Mouse (Mus musculus): ENCODE measurements around the gene Oaz2. TPM values are rescaled to one million over a fixed set of nuclear protein-coding genes. Genes with fewer than 3 reads are reported as not detected.

Gene Oaz2
- polyA plus RNA-seq, 1 experiment, result 52.7 TPM

DNA sequence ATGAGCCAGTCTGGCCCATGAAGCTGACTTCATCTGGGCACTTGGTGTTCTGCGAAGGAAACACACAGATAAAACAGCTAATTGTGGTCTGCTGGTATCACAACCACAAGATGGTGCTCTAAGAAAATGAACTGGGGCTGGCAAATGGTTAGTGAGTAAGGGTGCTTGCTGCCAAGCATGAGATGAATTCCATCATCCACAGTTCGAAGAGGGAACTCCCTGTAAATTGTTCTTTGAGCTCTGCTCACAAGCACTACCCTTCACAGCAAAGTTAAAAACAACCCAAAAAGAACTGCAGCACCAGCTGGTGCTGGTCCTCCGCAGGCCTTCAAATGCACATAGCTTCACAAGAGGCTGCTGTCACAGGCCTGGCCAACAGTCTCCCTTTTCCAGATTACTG lies 27.8 kb downstream of the Oaz2 start:
- Histone ChIP-seq H3K27ac (replicated peaks; ENCODE audit: low read depth, low read length) (no peak overlapping the region), H3K4me1 (ENCODE audit: control insufficient read depth, insufficient read depth, insufficient read length, low read length) (peaks cover 9% of the 10 kb centered on the region; the same call in 1 of the 2 replicates), H3K4me3 (ENCODE audit: insufficient read depth, low read depth, low read length) (no peak overlapping the region)

- no peak overlapping the region for H3K4me3 ChIP-seq (ENCODE audit: insufficient read depth, low read depth, low read length)
- peak overlapping the region; percentile 55 for H3K27ac ChIP-seq (replicated peaks; ENCODE audit: low read depth, low read length)
- H3K4me1 ChIP-seq (ENCODE audit: control insufficient read depth, insufficient read depth, insufficient read length, low read length), result peaks cover 9% of the 10 kb centered on the region; the same call in 1 of the 2 replicates
Measured at GRCm38 (mm10) chr9:65696337-65696736, 28.5 kb downstream of the Oaz2 start.

DNA sequence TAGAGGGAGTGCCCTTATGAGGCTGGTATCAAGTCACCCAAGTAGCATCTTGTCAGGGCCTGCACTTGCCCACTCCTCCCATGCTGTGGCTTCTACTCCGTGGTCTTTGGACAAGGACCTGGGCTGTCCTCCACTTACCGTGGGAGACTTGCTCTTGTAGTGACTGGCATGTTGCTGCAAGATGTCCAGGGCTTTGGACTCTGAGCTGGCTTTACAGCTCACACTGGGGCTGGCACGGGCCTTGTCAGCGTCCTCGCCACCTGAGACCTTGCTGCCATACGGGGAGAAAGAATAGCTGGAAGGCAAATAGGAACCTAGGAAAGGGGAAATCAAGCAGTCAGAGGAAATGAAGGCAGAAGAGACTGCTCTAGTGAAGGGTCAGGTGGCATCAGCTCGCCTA lies 29.6 kb downstream of the Oaz2 start:
- no peak overlapping the region for H3K27ac ChIP-seq (replicated peaks; ENCODE audit: low read depth, low read length)
- no peak overlapping the region for H3K4me3 ChIP-seq (ENCODE audit: insufficient read depth, low read depth, low read length)
- peaks cover 9% of the 10 kb centered on the region for H3K4me1 ChIP-seq (ENCODE audit: control insufficient read depth, insufficient read depth, insufficient read length, low read length)

DNA sequence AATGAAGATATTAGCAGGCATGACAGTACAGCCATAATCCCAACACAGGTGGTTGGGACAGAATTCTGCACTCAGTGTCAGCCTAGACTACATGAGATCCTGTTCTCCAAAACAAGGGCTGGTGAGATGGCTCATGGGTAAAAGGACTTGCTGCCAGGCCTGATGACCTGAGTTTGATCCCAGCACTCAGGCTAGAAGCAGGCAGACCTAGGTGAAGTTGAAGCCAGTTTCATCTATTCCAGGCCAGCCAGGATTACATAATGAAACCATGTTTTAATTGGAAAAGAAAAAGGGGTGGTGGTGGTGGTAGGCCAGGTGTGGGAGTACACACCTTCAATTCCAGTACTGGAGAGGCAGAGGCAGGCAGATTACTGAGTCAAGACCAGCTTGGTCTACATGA lies 30.2 kb downstream of the Oaz2 start:
- H3K4me1 ChIP-seq (ENCODE audit: control insufficient read depth, insufficient read depth, insufficient read length, low read length), result peaks cover 14% of the 10 kb centered on the region
- no peak overlapping the region for H3K4me3 ChIP-seq (ENCODE audit: insufficient read depth, low read depth, low read length)
- no peak overlapping the region for H3K27ac ChIP-seq (replicated peaks; ENCODE audit: low read depth, low read length)

- no peak overlapping the region for H3K4me3 ChIP-seq (ENCODE audit: insufficient read depth, low read depth, low read length)
- peaks cover 14% of the 10 kb centered on the region for H3K4me1 ChIP-seq (ENCODE audit: control insufficient read depth, insufficient read depth, insufficient read length, low read length)
- no peak overlapping the region for H3K27ac ChIP-seq (replicated peaks; ENCODE audit: low read depth, low read length)
Measured at GRCm38 (mm10) chr9:65700504-65700903, 32.7 kb downstream of the Oaz2 start.

DNA sequence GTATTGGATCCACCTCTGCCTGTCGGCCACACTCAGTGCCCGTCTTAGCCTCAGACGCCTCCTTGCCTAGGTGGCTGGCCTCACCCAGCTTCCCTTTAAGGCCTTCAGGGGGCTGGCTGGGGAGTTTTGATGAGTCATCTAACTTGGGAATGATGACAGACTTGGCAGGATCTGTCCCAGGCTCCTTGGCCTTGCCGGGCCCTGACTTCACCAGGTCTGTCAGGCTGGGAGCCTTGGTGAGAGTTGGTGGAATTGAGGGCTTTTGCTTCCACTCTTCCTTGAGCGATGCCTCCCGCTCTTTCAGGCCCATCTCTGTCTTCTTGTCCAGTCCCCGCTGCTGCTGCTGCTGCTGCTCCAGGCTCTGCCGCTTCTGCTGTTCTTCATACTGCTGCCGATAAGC lies 34.5 kb downstream of the Oaz2 start:
- Histone ChIP-seq H3K4me1 (ENCODE audit: control insufficient read depth, insufficient read depth, insufficient read length, low read length) (peaks cover 5% of the 10 kb centered on the region), H3K27ac (replicated peaks; ENCODE audit: low read depth, low read length) (peak overlapping the region; percentile 65)

DNA sequence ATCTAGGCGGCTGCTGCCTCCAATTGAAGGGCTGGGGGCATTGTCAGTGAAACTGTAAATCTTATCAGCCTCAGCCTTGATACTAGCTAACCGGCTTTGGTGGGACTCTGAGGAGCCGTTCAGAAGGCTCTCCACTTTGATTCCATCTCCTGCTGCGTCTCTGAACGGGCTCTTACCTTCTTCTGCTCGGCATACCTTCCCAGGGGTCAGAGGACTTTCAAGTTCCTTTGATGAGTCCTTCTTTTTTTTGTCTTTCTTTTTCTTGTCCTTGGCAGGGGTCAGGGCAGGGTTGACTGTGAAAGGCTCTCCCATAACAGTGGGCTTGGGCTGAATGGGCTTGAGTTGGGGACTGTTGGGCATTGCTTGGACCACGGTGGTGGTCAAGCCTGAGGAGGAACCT lies 35.4 kb downstream of the Oaz2 start:
- Histone ChIP-seq H3K27ac (replicated peaks; ENCODE audit: low read depth, low read length) (no peak overlapping the region), H3K4me1 (ENCODE audit: control insufficient read depth, insufficient read depth, insufficient read length, low read length) (peaks cover 5% of the 10 kb centered on the region), H3K4me3 (ENCODE audit: insufficient read depth, low read depth, low read length) (no peak overlapping the region)

More for the DNA sequence above, 34.5 kb downstream of the Oaz2 start:
- H3K4me3 ChIP-seq (ENCODE audit: insufficient read depth, low read depth, low read length), result no peak overlapping the region

DNA sequence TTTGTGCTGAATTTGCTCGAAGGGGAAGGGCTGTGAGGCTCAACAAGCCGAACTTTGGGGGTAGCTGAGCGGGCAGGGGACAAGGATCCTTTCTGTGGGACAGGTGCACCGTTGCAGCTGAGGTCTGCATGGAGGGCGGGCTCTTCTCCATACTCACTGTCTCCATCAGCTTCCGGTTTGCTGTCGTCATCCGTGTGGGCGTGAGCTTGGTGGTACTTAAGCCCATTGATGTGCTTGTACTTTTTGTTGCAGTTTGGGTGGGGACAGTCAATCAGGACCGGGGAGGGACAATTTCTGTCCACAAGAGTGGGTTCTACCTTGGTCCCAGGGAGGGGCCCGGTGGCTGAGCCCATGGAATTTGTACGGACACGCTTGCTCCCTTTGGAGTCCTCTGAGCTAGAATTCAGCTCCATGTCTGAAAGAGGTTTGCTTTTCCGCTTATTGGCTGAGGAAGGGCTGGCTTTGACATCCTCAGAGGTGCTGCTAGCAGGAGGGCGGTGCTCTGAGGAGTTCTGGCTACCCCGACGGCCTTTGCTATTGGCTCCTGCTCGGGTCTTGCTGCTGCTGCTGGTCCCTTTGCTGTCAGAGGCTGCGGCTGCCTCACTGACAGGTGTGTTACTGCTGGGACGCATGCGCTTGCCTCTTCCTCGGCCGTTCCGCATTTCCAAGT lies 36.3 kb downstream of the Oaz2 start:
- Histone ChIP-seq H3K4me3 (ENCODE audit: insufficient read depth, low read depth, low read length) (no peak overlapping the region), H3K27ac (replicated peaks; ENCODE audit: low read depth, low read length) (no peak overlapping the region), H3K4me1 (ENCODE audit: control insufficient read depth, insufficient read depth, insufficient read length, low read length) (peaks cover 5% of the 10 kb centered on the region)

GRCm38 (mm10) chr9:65718195-65718594 lies 50.4 kb downstream of the Oaz2 start:
- no peak overlapping the region for H3K27ac ChIP-seq (replicated peaks; ENCODE audit: low read depth, low read length)
- peaks cover 2% of the 10 kb centered on the region; the same call in 1 of the 2 replicates for H3K4me1 ChIP-seq (ENCODE audit: control insufficient read depth, insufficient read depth, insufficient read length, low read length)
- H3K4me3 ChIP-seq (ENCODE audit: insufficient read depth, low read depth, low read length), result no peak overlapping the region

- Histone ChIP-seq H3K27ac (replicated peaks; ENCODE audit: low read depth, low read length) (0 out of 2 replicates have a peak overlapping the region, but pooled peaks have one; percentile 1), H3K4me3 (ENCODE audit: insufficient read depth, low read depth, low read length) (no peak overlapping the region)
Measured at GRCm38 (mm10) chr9:65721161-65721566, 53.4 kb downstream of the Oaz2 start.

GRCm38 (mm10) chr9:65724471-65725290 lies 56.9 kb downstream of the Oaz2 start:
- no peak overlapping the region for H3K4me3 ChIP-seq (ENCODE audit: insufficient read depth, low read depth, low read length)
- peaks cover 3% of the 10 kb centered on the region; the same call in 1 of the 2 replicates for H3K4me1 ChIP-seq (ENCODE audit: control insufficient read depth, insufficient read depth, insufficient read length, low read length)
- H3K27ac ChIP-seq (replicated peaks; ENCODE audit: low read depth, low read length), result peak overlapping the region; percentile 72

More at GRCm38 (mm10) chr9:65721161-65721566, 53.4 kb downstream of the Oaz2 start:
- H3K4me1 ChIP-seq (ENCODE audit: control insufficient read depth, insufficient read depth, insufficient read length, low read length), result peaks cover 5% of the 10 kb centered on the region; the same call in 1 of the 2 replicates

- peaks cover 3% of the 10 kb centered on the region; the same call in 1 of the 2 replicates for H3K4me1 ChIP-seq (ENCODE audit: control insufficient read depth, insufficient read depth, insufficient read length, low read length)
- H3K27ac ChIP-seq (replicated peaks; ENCODE audit: low read depth, low read length), result peak overlapping the region; percentile 72
- no peak overlapping the region for H3K4me3 ChIP-seq (ENCODE audit: insufficient read depth, low read depth, low read length)
Measured at GRCm38 (mm10) chr9:65725291-65725622, 57.5 kb downstream of the Oaz2 start.

- peak overlapping the region; percentile 34; the same call in 1 of the 2 replicates for H3K27ac ChIP-seq (replicated peaks; ENCODE audit: low read depth, low read length)
Measured at GRCm38 (mm10) chr9:65726431-65726830, 58.6 kb downstream of the Oaz2 start.

GRCm38 (mm10) chr9:65727491-65727890 lies 59.7 kb downstream of the Oaz2 start:
- peaks cover 3% of the 10 kb centered on the region; the same call in 1 of the 2 replicates for H3K4me1 ChIP-seq (ENCODE audit: control insufficient read depth, insufficient read depth, insufficient read length, low read length)
- no peak overlapping the region for H3K4me3 ChIP-seq (ENCODE audit: insufficient read depth, low read depth, low read length)
- 0 out of 2 replicates have a peak overlapping the region, but pooled peaks have one; percentile 5 for H3K27ac ChIP-seq (replicated peaks; ENCODE audit: low read depth, low read length)

More at GRCm38 (mm10) chr9:65726431-65726830, 58.6 kb downstream of the Oaz2 start:
- H3K4me1 ChIP-seq (ENCODE audit: control insufficient read depth, insufficient read depth, insufficient read length, low read length), result peaks cover 3% of the 10 kb centered on the region; the same call in 1 of the 2 replicates
- no peak overlapping the region for H3K4me3 ChIP-seq (ENCODE audit: insufficient read depth, low read depth, low read length)

- H3K4me1 ChIP-seq (ENCODE audit: control insufficient read depth, insufficient read depth, insufficient read length, low read length), result peaks cover 3% of the 10 kb centered on the region; the same call in 1 of the 2 replicates
- no peak overlapping the region for H3K27ac ChIP-seq (replicated peaks; ENCODE audit: low read depth, low read length)
- no peak overlapping the region for H3K4me3 ChIP-seq (ENCODE audit: insufficient read depth, low read depth, low read length)
Measured at GRCm38 (mm10) chr9:65728588-65728987, 60.8 kb downstream of the Oaz2 start.

All from brown adipose tissue, adult 24 weeks (tissue).